Mouse (Mus musculus) C2C12 (cell line): ENCODE data around the gene Omp.

Experiments
- CEBPB ChIP-seq: IDR thresholded peaks from one replicate; pipeline ENCODE4 v1.6.1; 2011; ENCODE audit warnings: low read depth, mild to moderate bottlenecking, control low read depth, moderate library complexity
- CTCF ChIP-seq: IDR thresholded peaks from one replicate; pipeline ENCODE4 v1.5.1; 2011; ENCODE audit not compliant: control insufficient read depth, insufficient read depth, insufficient read length
- MAX ChIP-seq: IDR thresholded peaks from one replicate; pipeline ENCODE4 v1.6.1; 2011; ENCODE audit warnings: mild to moderate bottlenecking, control low read depth

DNA sequence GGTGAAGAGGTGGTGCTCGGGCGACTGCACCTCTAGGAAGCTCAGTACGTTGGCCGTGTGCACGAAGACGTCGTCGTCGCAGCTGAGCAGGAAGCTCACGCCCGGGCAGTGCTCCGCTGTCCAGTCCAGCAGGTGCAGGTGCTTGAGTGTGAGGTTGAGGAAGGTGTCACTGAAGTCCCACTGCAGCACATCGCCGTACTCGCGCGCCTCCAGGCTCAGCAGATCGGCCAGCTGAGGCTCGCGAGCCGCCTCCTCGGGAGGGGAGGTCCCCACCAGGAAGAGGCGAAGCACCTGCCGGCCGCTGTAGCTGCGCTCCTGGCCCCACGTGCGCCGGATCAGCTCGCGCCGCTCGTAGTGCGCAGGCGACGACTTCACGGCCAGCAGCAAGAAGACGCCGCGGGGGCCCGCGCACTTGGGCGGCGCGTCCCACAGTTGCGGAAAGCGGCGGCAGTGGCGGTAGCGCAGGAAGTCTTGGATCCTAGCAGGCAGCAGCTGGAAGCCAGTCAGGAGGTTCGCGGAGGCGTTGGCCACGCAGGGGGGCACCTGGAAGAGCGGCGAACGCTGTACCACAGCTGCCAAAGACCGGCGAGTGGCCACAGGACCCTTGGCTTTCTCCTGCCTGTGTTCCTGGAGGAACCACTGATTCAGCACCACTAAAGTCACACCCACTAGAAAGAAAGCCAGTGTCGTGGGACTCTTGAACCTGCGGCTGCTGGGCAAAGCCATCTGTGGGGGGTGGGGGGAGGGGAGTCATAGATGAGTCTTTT lies 48.9 kb upstream of the Omp start:
- TF ChIP-seq CTCF (no peak), MAX (no peak), CEBPB (no peak)
